Mouse (Mus musculus) megakaryocyte, embryonic 14.5 days (primary cell): ENCODE measurements around the gene Zfp936.
"Not testable (repeated sequence)": the region's sequence is repeated elsewhere in the genome, so short reads cannot be mapped to it uniquely, and the experiment has no call there.

ENCODE experiments used
- FLI1 ChIP-seq: IDR thresholded peaks from 2 replicates; pipeline ENCODE4 v1.6.1; 2012; ENCODE audit warnings: low read length, inconsistent platforms, mixed read lengths
- GATA1 ChIP-seq: IDR thresholded peaks from 3 replicates; pipeline ENCODE4 v1.6.1; 2012; ENCODE audit warnings: mixed read lengths, low read length, inconsistent platforms, borderline replicate concordance

- not testable (repeated sequence) for TF ChIP-seq GATA1, FLI1
Measured at GRCm38 (mm10) chr7:43113929-43114328, at the start of gene Zfp936.
